Mouse (Mus musculus): ENCODE results near the gene Rdx.

- TF ChIP-seq POLR2A (IDR thresholded peaks at IDR 0.05; ENCODE audit: borderline replicate concordance, low read depth, low read length), result no peak
- TF ChIP-seq CTCF (IDR thresholded peaks at IDR 0.05; ENCODE audit: low read depth, low read length), result no peak
These were observed 56.7 kb downstream of the Rdx start for GRCm38 (mm10) chr9:52103448-52104224.

Data from bone marrow macrophage, adult 2 months (primary cell).